ENCODE assay signal across 10 mouse cellular contexts in genomic region chr9:75427366-75428273, GRCm38 (mm10). TPM values are rescaled to one million over a fixed set of nuclear protein-coding genes. Genes with fewer than 3 reads are reported as not detected.
DNase-seq lines count a peak whose midpoint lies in the region; ATAC-seq and TF ChIP-seq lines count a peak whose summit lies in the region.
"Had no signal": no experiment of that assay in that cellular context is flagged by ENCODE, and none has a peak within 500 bp of the region (broad histone marks: within the 10 kb centered on the region; RNA-seq: fewer than 3 reads in every experiment).

No protein-coding gene starts in this region.

- no peaks in the 10 kb centered on the region for H3K36me3 ChIP-seq in heart, postnatal 0 days (replicated peaks; ENCODE audit: control insufficient read depth, insufficient read depth, low read length)
- H3K36me3 ChIP-seq: limb, embryonic 13.5 days had no signal

- H3K9me3 ChIP-seq in heart, postnatal 0 days (replicated peaks; ENCODE audit: control insufficient read depth, low read length), result no peaks in the 10 kb centered on the region
- H3K9me3 ChIP-seq: limb, embryonic 13.5 days had no signal

- no peak for TF ChIP-seq CTCF in heart, postnatal 0 days (IDR thresholded peaks at IDR 0.05; ENCODE audit: low read depth)

- no peak for ATAC-seq in heart, postnatal 0 days (ENCODE audit: insufficient read depth, low read depth)
- ATAC-seq: activated CD4-positive, CD25-positive, alpha-beta regulatory T cell, adult 4 months had no signal

- 49% methylated on average over 9 of the region's 9 CpGs for WGBS in heart, postnatal 0 days

- no peak overlapping the region for H3K9ac ChIP-seq in heart, postnatal 0 days (replicated peaks; ENCODE audit: low read depth, low read length)
- H3K9ac ChIP-seq: limb, embryonic 13.5 days had no signal

- H3K4me3 ChIP-seq in heart, postnatal 0 days (ENCODE audit: low read depth, low read length), result no peak overlapping the region
- H3K4me3 ChIP-seq: limb, embryonic 13.5 days had no signal

- peaks cover 26% of the 10 kb centered on the region for H3K4me1 ChIP-seq in heart, postnatal 0 days (ENCODE audit: control insufficient read depth, insufficient read depth)

- TF ChIP-seq EP300 in heart, postnatal 0 days (IDR thresholded peaks at IDR 0.05; ENCODE audit: low read depth), result no peak

- H3K27me3 ChIP-seq in heart, postnatal 0 days (ENCODE audit: control insufficient read depth, insufficient read depth, low read length), result no peaks in the 10 kb centered on the region
- H3K27me3 ChIP-seq: limb, embryonic 13.5 days had no signal

- H3K27ac ChIP-seq in heart, postnatal 0 days (ENCODE audit: low read depth), result peak overlapping the region; percentile 36
- H3K27ac ChIP-seq: limb, embryonic 13.5 days had no signal

- no peak overlapping the region for H3K4me2 ChIP-seq in heart, postnatal 0 days (ENCODE audit: low read depth, low read length)
- H3K4me2 ChIP-seq: limb, embryonic 13.5 days had no signal

- peak; percentile 93 for DNase-seq in heart, adult 11 months
- DNase-seq in heart, adult 8-10 months (ENCODE audit: low spot score), result no peak
- DNase-seq in 416B (ENCODE audit: low read depth), result peak; percentile 54
- peak; percentile 83 for DNase-seq in cerebellum, adult 8-10 months
- no peak for DNase-seq in heart, postnatal 0 days (ENCODE audit: low spot score)
- DNase-seq in kidney, postnatal 36 days, result no peak
- DNase-seq in urinary bladder, adult 2 months (ENCODE audit: low spot score), result no peak
- no peak for DNase-seq in spleen, postnatal 4 days (ENCODE audit: low spot score in 2 of 2)

RNA-seq across cellular contexts. Expression of gene Leo1, which starts 13.7 kb away (rescaled TPM):
- total RNA-seq in heart, adult 8-10 months (2022), result 10 to 100 TPM in 3 of 4 experiments, 1 to 10 TPM in 1; 8.9 to 14.0 (median 12.8) TPM
- 5.7 and 11.4 TPM in 2 replicates for total RNA-seq in heart, postnatal 0 days (2014; rRNA removed; ENCODE audit: low replicate concordance)
- 19.6 and 20.0 TPM in 2 replicates for polyA plus RNA-seq in heart, postnatal 0 days (2015; fragmentation: Nextera tagmentation; extraction: Ambion mirVana)
- polyA plus RNA-seq in urinary bladder, adult 2 months (2012; rRNA removed), result 3.2 and 5.1 TPM in 2 replicates

RNA-seq across cellular contexts. Expression of gene Mapk6, which starts 17.8 kb away (rescaled TPM):
- 10 to 100 TPM; 21.8 to 25.3 (median 22.6) TPM for total RNA-seq in heart, adult 8-10 months (2022)
- 36.2 and 51.0 TPM in 2 replicates for total RNA-seq in heart, postnatal 0 days (2014; rRNA removed; ENCODE audit: low replicate concordance)
- polyA plus RNA-seq in heart, postnatal 0 days (2015; fragmentation: Nextera tagmentation; extraction: Ambion mirVana), result 30.1 and 33.6 TPM in 2 replicates
- 22.5 and 29.1 TPM in 2 replicates for polyA plus RNA-seq in urinary bladder, adult 2 months (2012; rRNA removed)

Comparison
In these comparisons a context has a peak if more than half of its experiments do, and no peak if none do; other contexts are left out.
1. DNase-seq: peak in heart, adult 11 months (single experiment), 416B (single experiment) and cerebellum, adult 8-10 months (single experiment); none in heart, adult 8-10 months (single experiment), heart, postnatal 0 days (single experiment), kidney, postnatal 36 days (0 of 2), urinary bladder, adult 2 months (single experiment) and spleen, postnatal 4 days (0 of 2).